Mouse (Mus musculus): Measurements from ENCODE around the gene Fcrl5. TPM values are rescaled to one million over a fixed set of nuclear protein-coding genes. Genes with fewer than 3 reads are reported as not detected.

The Fcrl5 gene
- polyA plus RNA-seq, 1 experiment from 2014 or later: not detected

DNA sequence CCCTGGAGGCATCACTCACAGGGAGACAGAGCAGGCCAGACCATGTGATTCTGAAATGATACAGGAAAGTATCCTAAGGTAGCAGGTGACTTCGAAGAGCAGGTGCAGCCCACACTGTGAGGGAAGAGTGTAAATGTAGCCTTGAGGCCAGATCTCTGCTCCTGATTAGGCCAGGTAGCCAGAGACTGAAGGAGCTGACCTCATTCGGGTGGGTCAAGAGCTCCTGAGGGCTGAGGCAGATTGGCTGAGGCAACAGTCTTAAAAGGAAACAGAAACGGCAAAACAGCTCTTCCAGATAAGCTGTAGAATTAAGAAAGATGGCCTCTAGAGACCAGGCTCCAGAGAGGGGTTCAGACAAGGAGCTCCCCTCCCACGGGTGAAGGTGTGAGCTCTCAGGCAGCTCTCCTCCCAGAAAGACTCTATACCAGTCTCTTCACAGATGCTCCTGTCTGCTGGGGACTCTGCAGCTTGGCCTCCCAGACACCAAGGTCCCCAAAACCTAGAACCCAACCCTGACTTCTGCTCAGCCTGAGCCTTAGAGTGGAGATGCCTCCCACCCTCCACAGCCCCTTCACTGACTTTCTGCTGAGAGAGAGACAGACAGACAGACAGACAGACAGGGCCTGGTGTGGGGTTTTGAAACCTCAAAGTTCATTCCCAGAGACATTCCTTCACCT is 69.3 kb downstream of the Fcrl5 start:
- H3K9me3 ChIP-seq (replicated peaks; ENCODE audit: control insufficient read depth, low read length, poor library complexity, severe bottlenecking): no peaks in the 10 kb centered on the region
- no peak overlapping the region for H3K4me3 ChIP-seq (ENCODE audit: low read depth, low read length)
- peaks cover 6% of the 10 kb centered on the region; the same call in 1 of the 2 replicates for H3K4me1 ChIP-seq (ENCODE audit: control insufficient read depth, insufficient read depth, low read length)
- H3K27ac ChIP-seq (ENCODE audit: low read length): no peak overlapping the region
- no peaks in the 10 kb centered on the region for H3K27me3 ChIP-seq (ENCODE audit: control insufficient read depth, insufficient read depth, low read depth, low read length)
- no peaks in the 10 kb centered on the region for H3K36me3 ChIP-seq (ENCODE audit: control insufficient read depth, insufficient read depth, low read length)
- peak overlapping the region; percentile 4; the same call in 1 of the 2 replicates for H3K9ac ChIP-seq (ENCODE audit: low read depth, low read length)
- no peak overlapping the region for H3K4me2 ChIP-seq (ENCODE audit: low read length)
- 56% methylated on average over 4 of the region's 4 CpGs for WGBS
- ATAC-seq: peak; percentile 12; the same call in 1 of the 2 replicates

DNA sequence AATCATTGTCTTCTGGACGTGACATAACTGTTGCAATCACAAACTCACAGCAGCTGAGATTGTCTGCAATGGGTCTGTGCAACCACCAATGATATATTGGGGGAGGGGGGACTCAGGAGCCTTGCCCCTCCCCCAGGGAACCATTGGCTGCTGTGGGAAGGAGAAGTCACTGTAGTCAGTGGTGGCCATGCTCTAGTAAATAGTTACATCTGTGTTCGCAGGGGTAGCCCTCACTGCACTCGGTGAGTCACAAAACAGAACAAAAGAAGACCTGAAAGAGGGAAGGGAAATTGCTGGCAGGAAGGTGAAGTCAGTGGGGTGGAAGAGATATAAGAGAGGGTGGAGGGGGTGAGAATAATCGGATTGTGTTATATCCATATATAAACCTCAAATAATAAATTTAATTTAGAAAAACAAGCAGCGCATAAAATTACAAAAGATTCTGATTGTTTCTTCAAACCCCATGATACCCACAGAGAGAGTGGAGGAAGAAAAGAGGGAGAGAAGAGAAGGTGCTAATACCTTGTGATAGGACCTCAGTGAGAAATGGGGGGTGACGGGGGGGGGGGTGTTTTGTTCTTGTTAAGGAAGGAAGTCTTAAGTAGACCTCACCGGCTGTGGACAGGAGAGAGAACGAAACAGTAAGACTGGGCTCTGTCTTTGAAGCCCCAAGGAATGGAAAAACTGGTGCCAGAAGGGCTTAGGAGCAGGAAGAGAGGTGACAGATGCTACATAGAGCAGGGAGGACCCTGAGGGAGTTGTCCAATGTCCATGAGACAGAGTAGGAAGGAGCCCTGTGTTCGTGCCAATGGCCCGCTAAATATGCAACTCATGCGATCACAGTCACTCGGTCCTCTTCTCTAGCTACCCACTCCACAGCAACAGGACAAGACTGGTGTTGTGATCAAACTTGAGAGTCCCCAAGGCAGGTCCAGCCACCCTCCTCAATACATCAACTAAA is 71.2 kb downstream of the Fcrl5 start:
- no peak for ATAC-seq
- Histone ChIP-seq H3K4me2 (ENCODE audit: low read length) (no peak overlapping the region), H3K27ac (ENCODE audit: low read length) (no peak overlapping the region), H3K9ac (ENCODE audit: low read depth, low read length) (no peak overlapping the region), H3K4me3 (ENCODE audit: low read depth, low read length) (no peak overlapping the region), H3K9me3 (replicated peaks; ENCODE audit: control insufficient read depth, low read length, poor library complexity, severe bottlenecking) (no peaks in the 10 kb centered on the region), H3K4me1 (ENCODE audit: control insufficient read depth, insufficient read depth, low read length) (peaks cover 2% of the 10 kb centered on the region; the same call in 1 of the 2 replicates), H3K36me3 (ENCODE audit: control insufficient read depth, insufficient read depth, low read length) (no peaks in the 10 kb centered on the region), H3K27me3 (ENCODE audit: control insufficient read depth, insufficient read depth, low read depth, low read length) (no peaks in the 10 kb centered on the region)
- WGBS: 71% methylated on average over 12 of the region's 12 CpGs

DNA sequence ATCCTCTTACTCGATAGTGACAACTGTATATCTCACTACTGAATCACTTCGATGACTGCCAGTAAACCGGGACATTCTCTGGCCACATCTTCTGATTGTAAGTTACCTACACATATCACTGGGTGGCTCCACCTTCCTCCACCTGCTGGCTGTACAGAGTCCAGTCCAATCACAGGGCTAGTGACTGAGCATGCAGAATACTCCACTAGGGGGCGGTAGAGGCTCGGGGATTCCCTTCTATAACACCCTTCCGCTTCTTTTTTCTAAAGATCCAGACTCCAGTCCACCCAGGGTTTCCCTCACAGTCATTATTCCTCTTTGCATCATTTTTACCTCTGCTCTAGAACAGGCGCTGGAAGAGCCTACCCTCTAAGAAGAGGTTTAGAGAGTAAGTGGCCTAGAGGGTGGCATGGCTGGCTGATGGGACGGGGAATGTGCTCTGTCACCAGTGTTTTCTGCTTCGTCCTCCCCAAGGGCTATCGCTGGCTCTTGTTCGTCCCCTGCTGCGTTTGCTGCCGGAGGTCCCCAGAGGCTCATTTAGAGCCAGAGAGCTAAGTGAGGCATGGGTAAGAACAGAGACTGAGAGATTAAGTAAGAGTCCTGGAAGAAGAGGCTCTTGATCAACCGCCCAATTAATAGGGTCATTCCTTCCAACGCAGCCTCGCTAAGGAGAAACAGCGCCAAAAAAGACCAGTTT is 72.8 kb downstream of the Fcrl5 start:
- ATAC-seq: peak; percentile 61; the same call in 1 of the 2 replicates
- Histone ChIP-seq H3K4me3 (ENCODE audit: low read depth, low read length) (no peak overlapping the region), H3K9me3 (replicated peaks; ENCODE audit: control insufficient read depth, low read length, poor library complexity, severe bottlenecking) (no peaks in the 10 kb centered on the region), H3K4me1 (ENCODE audit: control insufficient read depth, insufficient read depth, low read length) (peaks cover 2% of the 10 kb centered on the region; the same call in 1 of the 2 replicates), H3K4me2 (ENCODE audit: low read length) (peak overlapping the region; percentile 37; the same call in 1 of the 2 replicates), H3K9ac (ENCODE audit: low read depth, low read length) (0 out of 2 replicates have a peak overlapping the region, but pooled peaks have one; percentile 18), H3K36me3 (ENCODE audit: control insufficient read depth, insufficient read depth, low read length) (no peaks in the 10 kb centered on the region), H3K27ac (ENCODE audit: low read length) (no peak overlapping the region), H3K27me3 (ENCODE audit: control insufficient read depth, insufficient read depth, low read depth, low read length) (no peaks in the 10 kb centered on the region)
- 20% methylated on average over 17 of the region's 17 CpGs for whole genome bisulfite sequencing

DNA sequence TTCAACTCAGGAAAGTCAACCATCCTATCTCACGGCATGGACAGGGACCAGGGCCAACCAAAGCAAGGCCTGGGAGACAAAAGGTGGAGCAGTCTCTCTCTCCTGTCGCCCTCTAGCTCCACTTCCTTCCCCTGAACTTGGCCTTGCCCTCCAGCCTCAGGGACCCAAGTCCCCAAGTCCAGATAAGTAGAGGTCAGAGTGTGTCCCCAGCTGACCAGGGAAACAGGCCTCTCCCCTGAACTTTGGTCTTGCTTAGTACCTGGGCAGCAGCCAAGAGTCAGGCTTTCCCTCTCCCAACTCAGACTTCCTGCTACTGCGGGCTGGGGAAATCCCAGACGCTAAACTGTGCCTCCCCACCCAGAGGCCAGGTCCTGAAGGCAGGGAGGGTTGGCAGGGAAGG is 73.5 kb downstream of the Fcrl5 start:
- no peaks in the 10 kb centered on the region for H3K9me3 ChIP-seq (replicated peaks; ENCODE audit: control insufficient read depth, low read length, poor library complexity, severe bottlenecking)
- no peak overlapping the region for H3K27ac ChIP-seq (ENCODE audit: low read length)
- no peak overlapping the region for H3K9ac ChIP-seq (ENCODE audit: low read depth, low read length)
- no peak overlapping the region for H3K4me3 ChIP-seq (ENCODE audit: low read depth, low read length)
- WGBS: 62% methylated on average over 4 of the region's 4 CpGs
- peaks cover 2% of the 10 kb centered on the region; the same call in 1 of the 2 replicates for H3K4me1 ChIP-seq (ENCODE audit: control insufficient read depth, insufficient read depth, low read length)
- ATAC-seq: no peak
- H3K36me3 ChIP-seq (ENCODE audit: control insufficient read depth, insufficient read depth, low read length): no peaks in the 10 kb centered on the region
- H3K27me3 ChIP-seq (ENCODE audit: control insufficient read depth, insufficient read depth, low read depth, low read length): no peaks in the 10 kb centered on the region
- H3K4me2 ChIP-seq (ENCODE audit: low read length): no peak overlapping the region

DNA sequence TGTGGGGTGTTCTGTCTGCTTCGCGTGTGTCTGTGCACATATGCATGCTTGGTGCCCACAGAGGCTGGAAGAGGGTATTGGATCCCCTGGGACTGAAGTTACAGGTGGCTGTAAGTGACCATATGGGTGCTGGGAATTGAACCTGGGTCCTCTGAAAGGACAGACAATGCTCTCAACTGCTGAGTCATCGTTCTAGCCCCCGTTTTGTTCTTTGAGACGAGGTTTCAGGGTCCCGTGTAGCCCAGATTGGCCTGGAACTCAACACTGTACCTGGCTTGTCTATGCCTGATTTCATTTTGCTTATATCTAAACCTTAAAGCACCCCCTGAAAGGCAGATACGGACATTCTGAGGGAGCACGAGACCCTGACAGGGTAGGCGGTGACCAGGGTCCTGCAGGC is 75.3 kb downstream of the Fcrl5 start:
- no peak overlapping the region for H3K4me3 ChIP-seq (ENCODE audit: low read depth, low read length)
- no peak for ATAC-seq
- H3K4me2 ChIP-seq (ENCODE audit: low read length): no peak overlapping the region
- 93% methylated on average over 9 of the region's 9 CpGs for WGBS
- H3K27me3 ChIP-seq (ENCODE audit: control insufficient read depth, insufficient read depth, low read depth, low read length): no peaks in the 10 kb centered on the region
- H3K4me1 ChIP-seq (ENCODE audit: control insufficient read depth, insufficient read depth, low read length): peaks cover 2% of the 10 kb centered on the region; the same call in 1 of the 2 replicates
- H3K36me3 ChIP-seq (ENCODE audit: control insufficient read depth, insufficient read depth, low read length): no peaks in the 10 kb centered on the region
- H3K9me3 ChIP-seq (replicated peaks; ENCODE audit: control insufficient read depth, low read length, poor library complexity, severe bottlenecking): no peaks in the 10 kb centered on the region
- H3K27ac ChIP-seq (ENCODE audit: low read length): no peak overlapping the region
- no peak overlapping the region for H3K9ac ChIP-seq (ENCODE audit: low read depth, low read length)

DNA sequence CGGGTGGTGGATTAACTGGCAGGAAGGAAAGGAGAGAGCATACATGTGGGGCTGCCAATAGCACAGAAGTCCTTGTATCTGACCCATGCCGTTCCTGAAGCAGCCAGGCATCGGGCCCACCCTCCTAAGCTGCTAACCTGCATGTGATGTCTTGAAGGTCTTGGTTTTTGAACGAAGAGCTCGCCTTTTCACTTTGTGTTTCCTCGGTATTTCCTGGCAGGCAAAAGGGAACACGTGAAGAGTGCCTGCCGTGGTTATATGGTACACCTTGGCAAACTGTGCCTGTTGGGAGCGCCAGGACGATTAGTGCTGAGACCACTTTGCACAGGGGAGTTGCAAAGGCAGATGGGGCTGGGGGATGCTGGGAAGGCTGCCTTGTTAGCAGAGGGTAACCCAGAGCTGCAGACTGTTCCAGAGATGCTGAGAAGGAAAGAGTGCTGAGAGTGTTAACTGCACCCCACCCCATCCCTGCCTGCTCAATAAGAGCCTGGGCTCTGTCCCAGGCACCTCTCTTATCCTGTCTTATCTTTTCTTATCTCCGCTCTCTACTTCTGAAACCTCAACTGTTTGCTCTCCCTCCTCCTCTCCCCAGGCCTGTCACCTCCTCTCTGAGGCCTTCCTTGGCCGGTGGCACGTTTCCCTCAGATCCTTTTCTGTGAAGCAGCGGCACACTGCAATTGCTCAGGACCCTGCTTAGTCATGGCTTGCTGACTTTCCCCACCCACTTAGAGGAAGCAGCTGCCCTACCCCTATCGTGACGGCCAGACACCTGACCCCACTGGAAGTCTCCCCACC is 76.6 kb downstream of the Fcrl5 start:
- no peak for ATAC-seq
- no peaks in the 10 kb centered on the region for H3K27me3 ChIP-seq (ENCODE audit: control insufficient read depth, insufficient read depth, low read depth, low read length)
- H3K36me3 ChIP-seq (ENCODE audit: control insufficient read depth, insufficient read depth, low read length): no peaks in the 10 kb centered on the region
- no peak overlapping the region for H3K4me3 ChIP-seq (ENCODE audit: low read depth, low read length)
- no peaks in the 10 kb centered on the region for H3K9me3 ChIP-seq (replicated peaks; ENCODE audit: control insufficient read depth, low read length, poor library complexity, severe bottlenecking)
- H3K27ac ChIP-seq (ENCODE audit: low read length): no peak overlapping the region
- 41% methylated on average over 16 of the region's 16 CpGs for WGBS
- H3K4me1 ChIP-seq (ENCODE audit: control insufficient read depth, insufficient read depth, low read length): peaks cover 2% of the 10 kb centered on the region; the same call in 1 of the 2 replicates
- H3K4me2 ChIP-seq (ENCODE audit: low read length): no peak overlapping the region
- no peak overlapping the region for H3K9ac ChIP-seq (ENCODE audit: low read depth, low read length)

DNA sequence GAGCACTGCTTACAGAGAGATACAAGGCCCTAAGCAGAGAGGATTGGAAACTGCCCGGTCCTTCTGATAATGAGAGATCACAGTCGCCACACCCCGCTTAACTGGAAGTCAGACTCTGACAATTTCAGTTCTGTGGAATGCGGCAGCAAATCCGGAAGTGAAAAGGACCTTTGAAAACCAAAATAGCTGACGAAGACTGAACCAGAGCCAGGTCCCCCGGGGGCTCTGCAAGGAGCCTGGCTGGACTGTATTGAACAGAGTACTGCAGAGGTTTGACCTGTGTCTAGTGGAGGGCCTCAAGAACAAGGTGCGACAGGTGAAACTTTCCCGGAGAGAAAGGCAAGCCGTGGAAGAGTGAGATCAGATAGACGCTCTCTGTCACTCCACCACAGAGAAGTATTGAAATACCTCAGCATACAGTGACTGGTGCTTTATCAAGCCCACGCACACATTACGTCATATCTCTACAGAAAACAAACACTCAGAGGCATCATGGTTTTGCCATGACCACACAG is 80.1 kb downstream of the Fcrl5 start:
- H3K9me3 ChIP-seq (replicated peaks; ENCODE audit: control insufficient read depth, low read length, poor library complexity, severe bottlenecking): no peaks in the 10 kb centered on the region
- no peak overlapping the region for H3K9ac ChIP-seq (ENCODE audit: low read depth, low read length)
- H3K4me3 ChIP-seq (ENCODE audit: low read depth, low read length): no peak overlapping the region
- H3K27me3 ChIP-seq (ENCODE audit: control insufficient read depth, insufficient read depth, low read depth, low read length): no peaks in the 10 kb centered on the region
- H3K27ac ChIP-seq (ENCODE audit: low read length): no peak overlapping the region
- ATAC-seq: no peak
- no peaks in the 10 kb centered on the region for H3K4me1 ChIP-seq (ENCODE audit: control insufficient read depth, insufficient read depth, low read length)
- no peaks in the 10 kb centered on the region for H3K36me3 ChIP-seq (ENCODE audit: control insufficient read depth, insufficient read depth, low read length)
- H3K4me2 ChIP-seq (ENCODE audit: low read length): no peak overlapping the region
- 58% methylated on average over 13 of the region's 13 CpGs for WGBS

DNA sequence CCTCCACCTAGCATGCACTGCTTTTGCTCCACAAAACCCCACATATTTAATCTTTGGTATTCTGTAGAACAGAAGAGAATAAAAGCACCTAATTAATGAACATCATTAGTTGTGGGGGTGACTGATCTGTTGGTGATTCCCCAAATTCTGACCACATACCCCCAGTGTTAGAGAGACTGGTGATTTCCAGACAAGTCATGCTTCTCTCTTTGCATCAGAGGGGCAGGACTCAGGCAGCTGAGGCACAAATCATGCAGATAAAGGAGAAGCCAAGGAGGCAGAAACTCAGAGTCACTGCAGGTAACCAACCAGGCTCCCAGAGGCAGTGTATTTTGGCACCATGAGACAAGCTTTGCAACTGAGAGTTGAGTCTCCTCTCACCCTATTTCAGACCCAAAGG is 82.9 kb downstream of the Fcrl5 start:
- ATAC-seq: no peak
- Histone ChIP-seq H3K4me2 (ENCODE audit: low read length) (no peak overlapping the region), H3K4me3 (ENCODE audit: low read depth, low read length) (no peak overlapping the region), H3K36me3 (ENCODE audit: control insufficient read depth, insufficient read depth, low read length) (no peaks in the 10 kb centered on the region), H3K27me3 (ENCODE audit: control insufficient read depth, insufficient read depth, low read depth, low read length) (no peaks in the 10 kb centered on the region), H3K9me3 (replicated peaks; ENCODE audit: control insufficient read depth, low read length, poor library complexity, severe bottlenecking) (no peaks in the 10 kb centered on the region), H3K4me1 (ENCODE audit: control insufficient read depth, insufficient read depth, low read length) (no peaks in the 10 kb centered on the region), H3K27ac (ENCODE audit: low read length) (no peak overlapping the region), H3K9ac (ENCODE audit: low read depth, low read length) (no peak overlapping the region)

Measured in midbrain, embryonic 16.5 days (tissue).